Mouse (Mus musculus): ENCODE measurements around the gene Lama1. TPM values are rescaled to one million over a fixed set of nuclear protein-coding genes. Genes with fewer than 3 reads are reported as not detected.

Gene Lama1
- total RNA-seq (2023): not detected

DNA sequence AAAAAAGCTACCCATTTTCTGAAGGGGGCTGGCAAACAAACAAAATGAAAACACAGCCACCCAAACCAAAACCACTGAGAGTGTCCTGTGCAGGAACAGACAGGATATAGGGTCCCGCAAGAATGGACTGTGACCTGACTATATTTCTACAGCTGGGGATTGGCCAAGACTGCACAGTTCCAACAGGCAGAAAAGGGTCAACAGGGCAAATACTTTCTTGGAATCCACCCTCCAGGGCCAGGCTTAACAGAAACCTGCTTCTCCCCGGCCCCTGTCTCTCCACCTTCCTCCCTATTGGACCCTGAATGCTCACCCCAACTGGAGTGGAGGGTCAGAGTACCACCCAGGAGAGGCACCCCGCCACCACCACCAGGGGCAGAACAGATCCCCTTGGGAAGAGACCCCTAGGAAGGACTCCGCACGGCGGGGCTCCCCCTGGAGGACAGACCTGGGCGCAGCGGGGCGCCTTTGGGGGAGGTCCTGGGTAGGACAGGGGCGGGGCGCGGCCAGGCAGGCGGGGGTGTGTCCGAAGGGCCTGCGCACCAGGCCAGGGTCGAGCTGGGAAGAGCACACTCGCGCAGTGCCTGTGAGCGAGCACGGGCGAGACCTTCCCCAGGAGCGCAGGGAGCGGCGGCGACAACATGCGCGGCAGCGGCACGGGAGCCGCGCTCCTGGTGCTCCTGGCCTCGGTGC is at the start of gene Lama1:
Gene Lama1, plus strand, starts transcription at position 566 of the 693 bp plus-strand sequence.

Other genes with a start within 250 kb of the Lama1 start
- not detected for gene Lrrc30, start 64.5 kb upstream of the Lama1 start, total RNA-seq (2023)